Mouse (Mus musculus): ENCODE results near the gene Ahcyl1. TPM values are rescaled to one million over a fixed set of nuclear protein-coding genes. Genes with fewer than 3 reads are reported as not detected.

The Ahcyl1 gene
- polyA plus RNA-seq, 1 experiment: 48.2 TPM

DNA sequence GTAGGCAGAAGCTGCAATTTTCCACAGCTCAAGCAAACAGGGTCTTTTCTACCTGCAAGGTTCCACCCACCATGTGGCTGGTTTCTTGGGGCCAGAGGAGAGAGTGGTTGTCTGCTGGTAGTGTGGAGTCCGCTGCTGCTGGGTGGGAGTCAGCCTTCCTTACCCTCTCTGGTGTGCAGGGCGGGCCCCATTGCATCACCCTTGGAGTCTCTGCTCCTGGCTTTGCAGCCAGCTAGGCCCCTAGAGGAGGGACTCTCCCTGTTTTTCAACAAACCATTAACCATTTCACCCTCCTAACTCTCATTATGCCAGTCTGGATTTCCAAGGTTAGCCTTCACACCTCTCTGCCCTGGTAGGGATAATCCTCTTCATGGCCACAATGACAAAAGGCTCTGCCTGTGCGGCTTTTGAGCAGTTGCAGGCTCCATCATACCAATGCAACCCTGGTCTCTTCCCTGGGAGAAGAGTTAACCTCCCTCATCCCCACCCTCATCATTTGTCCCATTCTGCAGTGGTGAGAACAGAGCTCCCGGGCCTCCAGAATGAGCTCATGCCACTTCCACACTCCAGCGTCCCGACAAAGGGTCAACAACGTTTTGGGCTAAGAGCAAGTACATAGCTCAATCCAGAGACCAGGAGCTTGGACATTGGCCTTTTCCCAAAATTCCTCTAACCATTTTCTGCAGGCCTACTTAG, 7.5 kb upstream of the Ahcyl1 start:
- Histone ChIP-seq H3K4me1 (ENCODE audit: control insufficient read depth, insufficient read depth, low read length) (peaks cover 4% of the 10 kb centered on the region; the same call in 1 of the 2 replicates), H3K36me3 (ENCODE audit: control insufficient read depth, insufficient read depth, low read length) (no peaks in the 10 kb centered on the region), H3K27ac (ENCODE audit: control insufficient read depth, insufficient read depth, low read depth, low read length) (peak overlapping the region; percentile 59), H3K4me3 (ENCODE audit: control insufficient read depth, low read depth, low read length) (no peak overlapping the region), H3K27me3 (ENCODE audit: control insufficient read depth, insufficient read depth, low read length) (no peaks in the 10 kb centered on the region)
- TF ChIP-seq POLR2A (IDR thresholded peaks at IDR 0.05; ENCODE audit: control insufficient read depth, low read depth, low read length) (no peak), CTCF (IDR thresholded peaks at IDR 0.05; ENCODE audit: control insufficient read depth, insufficient read depth, insufficient replicate concordance, low read depth, low read length) (no peak)

DNA sequence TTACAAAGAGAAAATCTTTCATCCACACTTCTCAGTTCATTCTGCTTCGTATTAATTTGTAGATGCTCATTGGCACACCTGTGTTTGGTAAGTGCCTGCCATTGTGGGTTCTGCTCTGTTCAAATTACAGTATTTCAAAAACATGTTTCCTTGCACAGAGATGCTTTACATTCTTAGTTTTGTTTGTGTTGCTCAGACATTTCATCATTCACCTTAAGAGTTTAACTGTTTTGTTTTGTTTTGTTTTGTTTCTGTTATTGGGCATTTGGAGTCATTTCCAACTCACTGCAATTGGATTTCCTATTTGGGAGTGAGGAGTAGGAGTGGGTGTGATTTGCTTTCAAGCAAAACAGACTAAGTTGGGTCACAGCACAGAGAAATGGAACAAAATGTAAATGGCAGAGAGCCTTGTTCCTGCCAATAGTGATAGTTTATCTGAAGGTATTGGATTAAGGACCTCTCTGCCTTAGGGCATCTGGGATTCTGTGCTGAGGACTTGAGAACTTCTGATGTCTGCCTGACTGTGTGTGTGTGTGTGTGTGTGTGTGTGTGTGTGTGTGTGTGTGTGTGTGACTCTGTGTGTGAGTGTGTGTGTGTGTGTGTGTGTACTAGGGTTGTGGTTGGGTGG, 5.5 kb upstream of the Ahcyl1 start:
- Histone ChIP-seq H3K27ac (ENCODE audit: control insufficient read depth, insufficient read depth, low read depth, low read length) (no peak overlapping the region), H3K36me3 (ENCODE audit: control insufficient read depth, insufficient read depth, low read length) (no peaks in the 10 kb centered on the region), H3K4me3 (ENCODE audit: control insufficient read depth, low read depth, low read length) (no peak overlapping the region), H3K27me3 (ENCODE audit: control insufficient read depth, insufficient read depth, low read length) (no peaks in the 10 kb centered on the region), H3K4me1 (ENCODE audit: control insufficient read depth, insufficient read depth, low read length) (peaks cover 6% of the 10 kb centered on the region)
- TF ChIP-seq CTCF (IDR thresholded peaks at IDR 0.05; ENCODE audit: control insufficient read depth, insufficient read depth, insufficient replicate concordance, low read depth, low read length) (no peak), POLR2A (IDR thresholded peaks at IDR 0.05; ENCODE audit: control insufficient read depth, low read depth, low read length) (no peak)

DNA sequence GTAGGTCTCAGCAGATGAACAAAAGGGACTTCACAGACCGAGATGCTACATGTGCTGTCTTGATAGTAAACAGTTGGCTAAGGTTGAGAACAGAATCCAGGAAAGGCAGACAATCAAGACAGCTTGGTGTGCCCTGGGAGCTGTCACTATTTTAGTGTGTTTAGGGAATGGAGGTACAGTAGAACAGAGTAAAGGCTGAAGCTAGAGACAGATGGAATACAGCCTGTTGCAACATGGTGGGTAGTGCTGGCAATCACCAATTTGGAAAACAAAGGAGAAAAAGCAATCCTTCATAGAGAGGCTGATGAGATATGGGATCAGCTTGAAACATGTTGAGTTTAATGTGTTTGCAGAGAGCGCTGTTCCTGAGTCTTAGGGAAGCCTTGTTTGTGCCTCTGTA, 4.3 kb upstream of the Ahcyl1 start:
- peaks cover 7% of the 10 kb centered on the region for H3K4me1 ChIP-seq (ENCODE audit: control insufficient read depth, insufficient read depth, low read length)
- TF ChIP-seq POLR2A (IDR thresholded peaks at IDR 0.05; ENCODE audit: control insufficient read depth, low read depth, low read length) (no peak), CTCF (IDR thresholded peaks at IDR 0.05; ENCODE audit: control insufficient read depth, insufficient read depth, insufficient replicate concordance, low read depth, low read length) (no peak)
- no peak overlapping the region for H3K27ac ChIP-seq (ENCODE audit: control insufficient read depth, insufficient read depth, low read depth, low read length)

DNA sequence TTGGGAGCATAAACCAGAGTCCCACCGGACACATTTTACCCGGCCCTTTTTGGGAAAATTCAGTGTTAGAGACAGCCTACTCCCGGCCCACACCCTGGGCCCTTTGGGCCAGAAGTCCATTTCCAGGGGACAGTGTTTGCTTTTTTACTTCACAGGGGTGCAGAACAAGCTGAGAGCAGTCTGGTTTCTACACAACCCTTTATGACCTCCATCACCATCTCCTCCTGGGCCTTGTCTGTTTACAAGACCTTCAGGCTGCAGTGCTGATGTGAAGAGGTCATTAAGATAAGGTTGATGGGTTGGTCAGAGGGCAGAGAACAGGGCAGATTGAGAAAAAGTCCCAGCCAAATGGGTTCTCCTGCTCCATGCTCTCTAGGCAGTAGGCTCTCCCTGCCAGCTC, 550 bp upstream of the Ahcyl1 start:
- H3K4me3 ChIP-seq (ENCODE audit: control insufficient read depth, low read depth, low read length): peak overlapping the region; percentile 89

More for the DNA sequence above, 4.3 kb upstream of the Ahcyl1 start:
- Histone ChIP-seq H3K27me3 (ENCODE audit: control insufficient read depth, insufficient read depth, low read length) (no peaks in the 10 kb centered on the region), H3K36me3 (ENCODE audit: control insufficient read depth, insufficient read depth, low read length) (no peaks in the 10 kb centered on the region), H3K4me3 (ENCODE audit: control insufficient read depth, low read depth, low read length) (no peak overlapping the region)

DNA sequence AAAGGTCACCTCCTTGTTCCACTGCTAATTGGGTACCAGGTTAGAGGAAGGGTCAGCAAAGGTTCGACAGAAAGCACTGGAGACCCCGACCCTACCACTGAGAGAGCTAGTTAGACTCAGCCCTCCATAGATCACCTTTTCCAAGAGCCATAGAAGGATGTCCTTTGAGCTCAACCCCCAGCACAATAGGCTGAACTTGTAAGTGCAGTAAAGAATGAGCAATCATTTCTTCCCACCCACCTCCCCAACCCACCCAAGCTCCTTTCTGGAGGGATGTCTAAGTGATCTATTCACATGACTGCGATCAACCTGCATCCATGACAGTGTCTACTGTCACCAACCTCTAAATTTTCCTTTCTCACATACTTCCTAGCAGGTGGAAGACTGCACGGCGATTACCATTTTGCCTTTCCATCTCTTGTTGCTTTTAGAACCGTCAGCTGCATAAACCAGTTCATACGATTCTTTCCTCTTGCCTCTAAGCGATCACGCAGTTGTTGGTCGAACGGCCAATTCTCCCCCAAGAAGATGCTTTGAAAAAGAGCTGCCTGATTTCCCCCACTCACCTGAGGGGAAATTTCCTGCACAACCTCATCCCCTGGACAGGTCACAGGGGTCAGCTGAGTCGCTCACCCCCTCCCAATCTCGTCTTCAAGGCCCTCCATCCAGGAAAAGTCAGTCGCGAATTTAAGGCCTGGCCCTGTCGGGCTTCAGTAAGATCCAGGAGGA, 977 bp downstream of the Ahcyl1 start:
- peaks cover 9% of the 10 kb centered on the region for H3K4me1 ChIP-seq (ENCODE audit: control insufficient read depth, insufficient read depth, low read length)
- H3K27ac ChIP-seq (ENCODE audit: control insufficient read depth, insufficient read depth, low read depth, low read length): peak overlapping the region; percentile 54
- TF ChIP-seq CTCF (IDR thresholded peaks at IDR 0.05; ENCODE audit: control insufficient read depth, insufficient read depth, insufficient replicate concordance, low read depth, low read length) (no peak), POLR2A (IDR thresholded peaks at IDR 0.05; ENCODE audit: control insufficient read depth, low read depth, low read length) (no peak)
- no peaks in the 10 kb centered on the region for H3K36me3 ChIP-seq (ENCODE audit: control insufficient read depth, insufficient read depth, low read length)
- H3K4me3 ChIP-seq (ENCODE audit: control insufficient read depth, low read depth, low read length): peak overlapping the region; percentile 89
- no peaks in the 10 kb centered on the region for H3K27me3 ChIP-seq (ENCODE audit: control insufficient read depth, insufficient read depth, low read length)

More for the DNA sequence above, 550 bp upstream of the Ahcyl1 start:
- peak overlapping the region; percentile 57; the same call in 1 of the 2 replicates for H3K27ac ChIP-seq (ENCODE audit: control insufficient read depth, insufficient read depth, low read depth, low read length)
- H3K4me1 ChIP-seq (ENCODE audit: control insufficient read depth, insufficient read depth, low read length): peaks cover 9% of the 10 kb centered on the region
- no peaks in the 10 kb centered on the region for H3K27me3 ChIP-seq (ENCODE audit: control insufficient read depth, insufficient read depth, low read length)
- TF ChIP-seq POLR2A (IDR thresholded peaks at IDR 0.05; ENCODE audit: control insufficient read depth, low read depth, low read length) (no peak), CTCF (IDR thresholded peaks at IDR 0.05; ENCODE audit: control insufficient read depth, insufficient read depth, insufficient replicate concordance, low read depth, low read length) (no peak)
- H3K36me3 ChIP-seq (ENCODE audit: control insufficient read depth, insufficient read depth, low read length): no peaks in the 10 kb centered on the region

DNA sequence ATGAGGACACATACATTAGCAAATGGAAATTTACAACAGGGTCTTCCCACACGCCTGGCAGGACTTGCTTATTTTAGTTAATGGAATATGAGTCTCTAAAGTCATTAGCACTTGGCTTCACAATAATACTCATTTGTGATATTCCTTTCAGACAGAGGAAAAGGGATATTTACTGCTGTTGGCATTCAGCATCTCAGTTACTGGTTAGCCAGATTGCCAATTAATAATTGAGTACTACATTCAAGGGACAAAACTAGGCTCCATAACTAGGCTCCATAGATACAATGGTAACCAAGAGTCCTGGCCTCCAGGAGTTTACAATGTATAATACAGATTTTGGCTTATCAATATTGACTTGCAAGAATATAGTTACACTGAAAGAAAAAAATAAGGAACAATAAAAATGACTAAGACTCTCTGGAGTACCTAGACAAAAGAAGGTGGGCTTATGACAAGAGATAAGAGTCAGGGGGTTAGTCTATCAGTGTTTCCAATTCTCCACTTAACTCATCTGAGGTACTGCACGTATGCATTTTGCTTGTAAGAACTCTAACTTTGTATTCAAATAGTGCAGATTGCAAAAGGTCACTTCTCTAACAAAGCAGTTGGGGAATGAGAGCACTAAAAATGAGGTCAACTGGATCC, 2.0 kb downstream of the Ahcyl1 start:
- no peak overlapping the region for H3K4me3 ChIP-seq (ENCODE audit: control insufficient read depth, low read depth, low read length)
- H3K4me1 ChIP-seq (ENCODE audit: control insufficient read depth, insufficient read depth, low read length): peaks cover 9% of the 10 kb centered on the region
- no peaks in the 10 kb centered on the region for H3K36me3 ChIP-seq (ENCODE audit: control insufficient read depth, insufficient read depth, low read length)
- H3K27me3 ChIP-seq (ENCODE audit: control insufficient read depth, insufficient read depth, low read length): no peaks in the 10 kb centered on the region
- H3K27ac ChIP-seq (ENCODE audit: control insufficient read depth, insufficient read depth, low read depth, low read length): no peak overlapping the region
- TF ChIP-seq CTCF (IDR thresholded peaks at IDR 0.05; ENCODE audit: control insufficient read depth, insufficient read depth, insufficient replicate concordance, low read depth, low read length) (no peak), POLR2A (IDR thresholded peaks at IDR 0.05; ENCODE audit: control insufficient read depth, low read depth, low read length) (no peak)

DNA sequence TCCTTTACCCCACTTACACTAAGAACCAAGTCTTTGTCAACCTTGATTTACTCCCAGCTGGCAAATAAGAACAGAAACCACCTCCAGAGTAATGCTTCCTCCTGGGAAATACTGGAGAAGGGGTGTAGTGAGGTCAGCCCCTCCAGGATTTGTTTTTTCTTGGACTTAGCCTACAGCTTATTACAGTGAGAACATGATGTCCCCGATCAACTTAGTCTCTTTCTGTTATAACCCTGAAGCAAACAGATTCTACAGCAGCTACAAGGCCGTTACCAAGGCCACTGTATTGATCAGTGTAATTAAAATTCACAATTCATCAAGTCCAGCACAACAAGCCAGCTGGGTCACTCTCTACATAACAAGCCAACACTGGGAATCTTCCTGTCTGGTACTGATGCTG, 6.0 kb downstream of the Ahcyl1 start:
- TF ChIP-seq CTCF (IDR thresholded peaks at IDR 0.05; ENCODE audit: control insufficient read depth, insufficient read depth, insufficient replicate concordance, low read depth, low read length) (no peak), POLR2A (IDR thresholded peaks at IDR 0.05; ENCODE audit: control insufficient read depth, low read depth, low read length) (no peak)
- Histone ChIP-seq H3K27me3 (ENCODE audit: control insufficient read depth, insufficient read depth, low read length) (no peaks in the 10 kb centered on the region), H3K4me3 (ENCODE audit: control insufficient read depth, low read depth, low read length) (no peak overlapping the region), H3K27ac (ENCODE audit: control insufficient read depth, insufficient read depth, low read depth, low read length) (no peak overlapping the region), H3K4me1 (ENCODE audit: control insufficient read depth, insufficient read depth, low read length) (peaks cover 4% of the 10 kb centered on the region; the same call in 1 of the 2 replicates), H3K36me3 (ENCODE audit: control insufficient read depth, insufficient read depth, low read length) (no peaks in the 10 kb centered on the region)
